Mouse (Mus musculus) forebrain, embryonic 14.5 days (tissue): ENCODE data around the gene Cdk5r2. TPM values are rescaled to one million over a fixed set of nuclear protein-coding genes. Genes with fewer than 3 reads are reported as not detected.
A peak's percentile ranks its signal among the peaks of the same experiment; 100 is the strongest.

Source experiments
- ATAC-seq: fragments of 200-750 bp; cut with Nextera tagmentation; 2 replicates; pipeline ENCODE4 v1.8.0; 2017; ENCODE audit warnings: mild to moderate bottlenecking, moderate library complexity
- DNase-seq: peaks from one replicate; pipeline ENCODE4 v3.0.0-alpha.2; 2015; ENCODE audit warnings: low spot score
- H3K27ac ChIP-seq: fragments of 300-500 bp; sonication (generic); 2 replicates; pipeline ENCODE4 v1.5.1; 2014; ENCODE audit warnings: low read depth, mild to moderate bottlenecking, control low read depth, low read length, moderate library complexity
- H3K27me3 ChIP-seq: fragments of 300-500 bp; sonication (generic); replicated peaks from 2 replicates; pipeline ENCODE4 v1.6.1; 2014; ENCODE audit warnings: low read length, control low read depth, mixed read lengths; ENCODE audit not compliant: control insufficient read depth, insufficient read depth
- H3K36me3 ChIP-seq: fragments of 300-500 bp; sonication (generic); 2 replicates; pipeline ENCODE4 v1.6.1; 2014; ENCODE audit warnings: low read length, control low read depth; ENCODE audit not compliant: control insufficient read depth, insufficient read depth
- H3K4me1 ChIP-seq: fragments of 300-500 bp; sonication (generic); 2 replicates; pipeline ENCODE4 v1.6.1; 2014; ENCODE audit warnings: antibody characterized with exemption, low read length, control low read depth; ENCODE audit not compliant: control insufficient read depth, insufficient read depth
- H3K4me2 ChIP-seq: fragments of 300-500 bp; sonication (generic); 2 replicates; pipeline ENCODE4 v1.6.1; 2014; ENCODE audit warnings: mild to moderate bottlenecking, control low read depth, low read length
- H3K4me3 ChIP-seq: fragments of 300-500 bp; sonication (generic); 2 replicates; pipeline ENCODE4 v1.5.1; 2014; ENCODE audit warnings: low read depth, low read length, control low read depth
- H3K9ac ChIP-seq: fragments of 300-500 bp; sonication (generic); 2 replicates; pipeline ENCODE4 v1.6.1; 2014; ENCODE audit warnings: mild to moderate bottlenecking, low read length, control low read depth, moderate library complexity
- H3K9me3 ChIP-seq: fragments of 300-500 bp; sonication (generic); replicated peaks from 2 replicates; pipeline ENCODE4 v1.6.1; 2016; ENCODE audit warnings: low read length, control low read depth, mixed read lengths; ENCODE audit not compliant: control insufficient read depth
- WGBS: fragments of 180-500 bp; shearing (Covaris S2); extraction: QIAGEN DNeasy Blood & Tissue Kit; methylation state at CpG from one replicate; pipeline ENCODE4 v1.1.7; 2014; 5-methylcytosine and 5-hydroxymethylcytosine counted together
- polyA plus RNA-seq: library from polyadenylated mRNA; unstranded; fragments of >200 nt; fragmentation: Nextera tagmentation; extraction: Ambion mirVana; gene quantifications from 2 replicates; pipeline ENCODE4 v1.2.1, GENCODE M21; 2014

The Cdk5r2 gene
- 4.5 and 5.3 TPM in 2 replicates for polyA plus RNA-seq

GRCm38 (mm10) chr1:74854306-74855056 is at the start of gene Cdk5r2:
Gene Cdk5r2 (plus strand): TSS chr1:74854934.
- peaks cover 28% of the 10 kb centered on the region for H3K4me1 ChIP-seq
- H3K4me3 ChIP-seq = peak within 1 kb of the TSS; percentile 68
- 4% methylated on average over 23 of the region's 39 CpGs for WGBS

GRCm38 (mm10) chr1:74805340-74805835 is 49.3 kb upstream of the Cdk5r2 start:
- Histone ChIP-seq H3K4me1 (peaks cover 14% of the 10 kb centered on the region), H3K36me3 (no peaks in the 10 kb centered on the region), H3K27ac (no peak overlapping the region), H3K27me3 (peaks cover 83% of the 10 kb centered on the region), H3K9ac (no peak overlapping the region), H3K4me3 (no peak overlapping the region), H3K9me3 (no peaks in the 10 kb centered on the region), H3K4me2 (no peak overlapping the region)
- WGBS = 13% methylated on average over 4 of the region's 4 CpGs
- DNase-seq (no peak), ATAC-seq (no peak)

More at GRCm38 (mm10) chr1:74854306-74855056, at the start of gene Cdk5r2:
- Histone ChIP-seq H3K9ac (peak within 1 kb of the TSS; percentile 86), H3K27ac (peak within 1 kb of the TSS; percentile 72; the same call in 1 of the 2 replicates), H3K36me3 (no peaks in the 10 kb centered on the region), H3K27me3 (peaks cover 63% of the 10 kb centered on the region), H3K4me2 (peak within 1 kb of the TSS; percentile 87), H3K9me3 (no peaks in the 10 kb centered on the region)
- DNase-seq = peak; percentile 98
- peak; percentile 93 for ATAC-seq

- 7% methylated on average over 5 of the region's 5 CpGs for WGBS
- Histone ChIP-seq H3K9ac (no peak overlapping the region), H3K27ac (no peak overlapping the region), H3K4me1 (peaks cover 10% of the 10 kb centered on the region), H3K4me2 (no peak overlapping the region), H3K36me3 (no peaks in the 10 kb centered on the region), H3K27me3 (peaks cover 79% of the 10 kb centered on the region), H3K9me3 (no peaks in the 10 kb centered on the region), H3K4me3 (no peak overlapping the region)
- DNase-seq = no peak
- ATAC-seq = no peak
Observed at GRCm38 (mm10) chr1:74805843-74806242, 48.9 kb upstream of the Cdk5r2 start.

- Histone ChIP-seq H3K9ac (peak overlapping the region; percentile 47), H3K27me3 (peaks cover 73% of the 10 kb centered on the region), H3K4me3 (peak overlapping the region; percentile 25), H3K36me3 (no peaks in the 10 kb centered on the region), H3K4me2 (peak overlapping the region; percentile 58), H3K9me3 (no peaks in the 10 kb centered on the region), H3K27ac (0 out of 2 replicates have a peak overlapping the region, but pooled peaks have one; percentile 9), H3K4me1 (peaks cover 10% of the 10 kb centered on the region)
- under 1% methylated on average over 36 of the region's 38 CpGs for WGBS
- ATAC-seq = peak; percentile 20
- peak; percentile 71 for DNase-seq
Observed at GRCm38 (mm10) chr1:74806360-74807311, 48.1 kb upstream of the Cdk5r2 start.

- no peaks in the 10 kb centered on the region for H3K9me3 ChIP-seq
- 4% methylated on average over 23 of the region's 23 CpGs for WGBS
- ATAC-seq (peak; percentile 21), DNase-seq (peak; percentile 34)
- H3K9ac ChIP-seq = no peak overlapping the region
- H3K4me2 ChIP-seq = peak overlapping the region; percentile 58
- no peaks in the 10 kb centered on the region for H3K36me3 ChIP-seq
- peaks cover 10% of the 10 kb centered on the region for H3K4me1 ChIP-seq
- peaks cover 63% of the 10 kb centered on the region for H3K27me3 ChIP-seq
- H3K4me3 ChIP-seq = peak overlapping the region; percentile 25; the same call in 1 of the 2 replicates
- no peak overlapping the region for H3K27ac ChIP-seq
Observed at GRCm38 (mm10) chr1:74807551-74808071, 47.1 kb upstream of the Cdk5r2 start.

GRCm38 (mm10) chr1:74808078-74808477 is 46.7 kb upstream of the Cdk5r2 start:
- Histone ChIP-seq H3K4me3 (no peak overlapping the region), H3K9me3 (no peaks in the 10 kb centered on the region), H3K27me3 (peaks cover 59% of the 10 kb centered on the region), H3K9ac (no peak overlapping the region), H3K27ac (no peak overlapping the region), H3K4me2 (peak overlapping the region; percentile 58; the same call in 1 of the 2 replicates), H3K36me3 (no peaks in the 10 kb centered on the region), H3K4me1 (peaks cover 10% of the 10 kb centered on the region)
- ATAC-seq = peak; percentile 64
- under 1% methylated on average over 16 of the region's 16 CpGs for WGBS
- DNase-seq = peak; percentile 90

- H3K4me1 ChIP-seq = peaks cover 10% of the 10 kb centered on the region
- WGBS = 58% methylated on average over 10 of the region's 10 CpGs
- ATAC-seq (no peak), DNase-seq (no peak)
- no peaks in the 10 kb centered on the region for H3K9me3 ChIP-seq
- H3K4me2 ChIP-seq = no peak overlapping the region
- no peak overlapping the region for H3K9ac ChIP-seq
- H3K4me3 ChIP-seq = no peak overlapping the region
- H3K27me3 ChIP-seq = peaks cover 50% of the 10 kb centered on the region
- H3K27ac ChIP-seq = no peak overlapping the region
- no peaks in the 10 kb centered on the region for H3K36me3 ChIP-seq
Observed at GRCm38 (mm10) chr1:74809007-74809406, 45.7 kb upstream of the Cdk5r2 start.

- WGBS = 79% methylated on average over 9 of the region's 9 CpGs
- Histone ChIP-seq H3K4me2 (no peak overlapping the region), H3K4me3 (no peak overlapping the region), H3K4me1 (no peaks in the 10 kb centered on the region; the same call in 1 of the 2 replicates), H3K27ac (no peak overlapping the region), H3K9ac (no peak overlapping the region), H3K27me3 (no peaks in the 10 kb centered on the region), H3K9me3 (no peaks in the 10 kb centered on the region), H3K36me3 (no peaks in the 10 kb centered on the region)
- no peak for DNase-seq
- ATAC-seq = no peak
Observed at GRCm38 (mm10) chr1:74814931-74815647, 39.6 kb upstream of the Cdk5r2 start.
